Mouse (Mus musculus): ENCODE measurements around the gene Nrp2. TPM values are rescaled to one million over a fixed set of nuclear protein-coding genes. Genes with fewer than 3 reads are reported as not detected.

Nrp2 gene
- total and polyA plus RNA-seq, 3 experiments = not detected

DNA sequence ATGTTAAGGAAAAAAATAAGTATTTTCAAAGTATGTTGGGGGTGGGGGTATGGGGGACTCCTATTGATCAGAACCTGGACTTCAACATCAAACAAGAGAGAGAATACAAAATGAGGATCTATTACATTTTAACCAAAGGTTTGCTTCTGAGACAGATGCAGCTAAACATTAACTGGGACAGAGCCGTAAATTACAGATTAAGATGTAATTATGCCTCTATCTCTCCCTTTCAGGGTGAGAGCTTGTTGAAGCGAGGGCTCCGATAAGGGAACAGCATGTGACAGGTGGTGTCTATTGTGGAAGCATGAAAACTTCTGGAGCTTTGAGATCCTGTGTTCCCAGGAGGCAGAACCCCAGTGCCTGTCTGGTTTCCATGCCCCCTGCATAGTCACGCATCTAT, 3.3 kb upstream of the Nrp2 start:
- no peaks in the 10 kb centered on the region for H3K9me3 ChIP-seq (replicated peaks; ENCODE audit: insufficient read depth, low read length)
- no peak overlapping the region for H3K27ac ChIP-seq (ENCODE audit: control insufficient read depth, low read depth, low read length)
- no peaks in the 10 kb centered on the region for H3K36me3 ChIP-seq (ENCODE audit: control insufficient read depth in 1 of 2, insufficient read depth in 2 of 2, low read length in 2 of 2)
- no peak overlapping the region for H3K4me3 ChIP-seq (ENCODE audit: control insufficient read depth in 1 of 2, insufficient read depth in 1 of 2, low read depth in 2 of 2, low read length in 2 of 2)
- no peaks in the 10 kb centered on the region for H3K4me1 ChIP-seq (ENCODE audit: control insufficient read depth in 1 of 2, insufficient read depth in 2 of 2, low read length in 2 of 2)
- DNase-seq (ENCODE audit: low read depth, low spot score) = no peak
- H3K9ac ChIP-seq (ENCODE audit: control insufficient read depth, low read depth, low read length, poor library complexity, severe bottlenecking) = no peak overlapping the region
- no peak for TF ChIP-seq HCFC1 (IDR thresholded peaks at IDR 0.05; ENCODE audit: low read depth, low read length)
- TF ChIP-seq JUND (IDR thresholded peaks at IDR 0.05; ENCODE audit: low read depth, low read length) = no peak
- no peak for TF ChIP-seq CTCF (IDR thresholded peaks at IDR 0.05 in 2 of 3, conservative IDR thresholded peaks at IDR 0.05 in 1 of 3; ENCODE audit: control insufficient read depth in 1 of 3, insufficient read depth in 1 of 3, low read depth in 2 of 3, low read length in 3 of 3, poor library complexity in 1 of 3, severe bottlenecking in 1 of 3)
- TF ChIP-seq MYB (IDR thresholded peaks at IDR 0.05; ENCODE audit: low read depth, low read length) = no peak
- no peak for TF ChIP-seq E2F4 (IDR thresholded peaks at IDR 0.05; ENCODE audit: borderline replicate concordance, low read depth, low read length)
- no peak for TF ChIP-seq USF2 (IDR thresholded peaks at IDR 0.05; ENCODE audit: borderline replicate concordance in 1 of 2, insufficient read depth in 1 of 2, low read depth in 1 of 2, low read length in 2 of 2)
- TF ChIP-seq TAL1 (IDR thresholded peaks at IDR 0.05; ENCODE audit: low read length) = no peak
- no peak for TF ChIP-seq MAX (IDR thresholded peaks at IDR 0.05; ENCODE audit: low read length)
- no peak for TF ChIP-seq MAZ (IDR thresholded peaks at IDR 0.05; ENCODE audit: low read depth, low read length)
- TF ChIP-seq BHLHE40 (IDR thresholded peaks at IDR 0.05; ENCODE audit: borderline replicate concordance, low read depth, low read length) = no peak
- no peak for TF ChIP-seq RCOR1 (IDR thresholded peaks at IDR 0.05; ENCODE audit: low read depth, low read length)
- no peak for TF ChIP-seq MYC (IDR thresholded peaks at IDR 0.05; ENCODE audit: low read depth, low read length)
- TF ChIP-seq ZNF384 (IDR thresholded peaks at IDR 0.05; ENCODE audit: low read depth, low read length) = no peak
- no peak for TF ChIP-seq ELF1 (IDR thresholded peaks at IDR 0.05; ENCODE audit: low read depth, low read length)
- no peak for TF ChIP-seq GATA1 (IDR thresholded peaks at IDR 0.05; ENCODE audit: low read depth, low read length)
- no peak for TF ChIP-seq MXI1 (IDR thresholded peaks at IDR 0.05; ENCODE audit: low read depth, low read length)
- no peak for TF ChIP-seq RAD21 (IDR thresholded peaks at IDR 0.05; ENCODE audit: low read depth, low read length)
- H3K79me2 ChIP-seq (ENCODE audit: control insufficient read depth, insufficient read depth, low read length, poor library complexity) = no peaks in the 10 kb centered on the region
- H3K27me3 ChIP-seq (ENCODE audit: control insufficient read depth in 1 of 2, insufficient read depth in 2 of 2, low read length in 2 of 2) = no peaks in the 10 kb centered on the region

DNA sequence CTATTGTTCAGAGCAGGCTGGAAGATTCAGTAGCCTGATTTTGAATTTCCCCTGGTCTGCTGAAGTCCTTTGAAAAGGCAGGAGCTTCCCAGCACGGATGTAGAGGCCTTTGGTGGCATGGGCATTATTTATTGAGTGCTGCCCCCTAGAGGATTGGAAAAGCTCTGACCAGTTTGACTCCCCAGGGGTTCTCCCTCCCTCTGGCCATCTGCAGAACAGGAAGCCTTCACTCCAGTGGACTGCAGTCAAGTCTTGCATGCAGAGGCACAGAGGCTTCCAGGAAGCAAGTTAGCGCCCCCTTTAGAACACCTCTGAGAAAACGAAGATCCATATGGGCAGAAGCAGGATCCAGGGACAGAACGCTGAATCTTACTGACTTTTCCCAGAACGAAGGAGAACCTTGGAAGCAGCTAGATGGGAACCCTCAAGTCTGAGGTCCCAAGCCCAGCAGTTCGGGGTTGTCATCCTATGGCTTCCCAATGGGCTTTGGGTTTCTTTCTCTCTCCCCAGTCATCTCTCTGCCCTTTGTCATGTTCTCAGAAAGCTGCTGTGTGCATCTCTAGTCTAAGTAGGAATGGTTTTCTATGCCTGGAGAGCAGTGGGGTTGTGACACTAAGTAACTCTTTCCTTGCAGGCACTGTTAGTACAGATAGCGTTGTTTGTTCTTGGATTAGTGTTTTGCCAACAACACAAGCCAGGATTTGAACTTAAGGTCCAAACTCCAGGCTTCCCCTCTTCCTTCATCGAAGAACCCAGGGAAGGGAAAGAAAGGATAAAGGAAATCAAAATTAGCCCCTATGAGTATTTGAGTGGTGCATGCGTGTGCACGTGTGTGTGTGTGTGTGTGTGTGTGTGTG, 1.8 kb upstream of the Nrp2 start:
- Histone ChIP-seq H3K36me3 (ENCODE audit: control insufficient read depth in 1 of 2, insufficient read depth in 2 of 2, low read length in 2 of 2) (no peaks in the 10 kb centered on the region), H3K27me3 (ENCODE audit: control insufficient read depth in 1 of 2, insufficient read depth in 2 of 2, low read length in 2 of 2) (no peaks in the 10 kb centered on the region), H3K9me3 (replicated peaks; ENCODE audit: insufficient read depth, low read length) (no peaks in the 10 kb centered on the region), H3K4me1 (ENCODE audit: control insufficient read depth in 1 of 2, insufficient read depth in 2 of 2, low read length in 2 of 2) (no peaks in the 10 kb centered on the region), H3K27ac (ENCODE audit: control insufficient read depth, low read depth, low read length) (no peak overlapping the region), H3K4me3 (ENCODE audit: control insufficient read depth in 1 of 2, insufficient read depth in 1 of 2, low read depth in 2 of 2, low read length in 2 of 2) (no peak overlapping the region), H3K79me2 (ENCODE audit: control insufficient read depth, insufficient read depth, low read length, poor library complexity) (no peaks in the 10 kb centered on the region), H3K9ac (ENCODE audit: control insufficient read depth, low read depth, low read length, poor library complexity, severe bottlenecking) (no peak overlapping the region)
- no peak for DNase-seq (ENCODE audit: low read depth, low spot score)
- TF ChIP-seq NELFE (IDR thresholded peaks at IDR 0.05; ENCODE audit: low read depth, low read length) = no peak
- peak in 1 of 3 experiments; percentile 12; a peak in 2 of 6 replicates for TF ChIP-seq CTCF (IDR thresholded peaks at IDR 0.05 in 2 of 3, conservative IDR thresholded peaks at IDR 0.05 in 1 of 3; ENCODE audit: control insufficient read depth in 1 of 3, insufficient read depth in 1 of 3, low read depth in 2 of 3, low read length in 3 of 3, poor library complexity in 1 of 3, severe bottlenecking in 1 of 3)
